In the genomic region with DNA sequence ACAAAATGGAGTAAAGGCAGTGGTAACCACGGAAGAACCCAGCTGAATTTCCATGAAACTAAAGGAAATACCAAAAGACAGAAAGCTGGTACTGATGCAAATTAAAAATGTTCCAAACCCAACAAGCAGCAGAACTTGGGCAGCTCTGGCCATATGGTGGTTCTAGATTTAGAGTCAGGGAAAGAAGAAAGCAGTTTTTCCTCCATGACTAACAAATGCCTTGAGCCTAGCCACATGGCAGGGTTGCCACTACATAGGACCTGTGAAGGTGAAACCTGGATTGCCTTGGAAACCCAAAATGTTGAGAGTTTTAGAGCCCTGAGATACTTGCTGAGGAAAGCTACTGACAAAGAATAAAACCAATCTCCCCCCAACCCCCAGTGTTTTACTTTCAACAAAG, we compare ENCODE assay signal across 10 mouse cellular contexts.
"Had no signal": no experiment of that assay in that cellular context is flagged by ENCODE, and none has a peak within 500 bp of the region (broad histone marks: within the 10 kb centered on the region; RNA-seq: fewer than 3 reads in every experiment).

No protein-coding gene starts in this region.

- DNase-seq: kidney, adult 11 months; kidney, adult 8-10 months; kidney, postnatal 10 days; kidney, postnatal 36 days; liver; lung, adult 18-20 months; lung, postnatal 10 days; lung, postnatal 36 days; thymus, adult 2 months; thymus, postnatal 25 days had no signal
